Mouse (Mus musculus) kidney, embryonic 14.5 days (tissue): ENCODE measurements around the gene Defb21. TPM values are rescaled to one million over a fixed set of nuclear protein-coding genes. Genes with fewer than 3 reads are reported as not detected.
A peak's percentile ranks its signal among the peaks of the same experiment; 100 is the strongest.

Source experiments
- ATAC-seq: fragments of 200-750 bp; cut with Nextera tagmentation; 2 replicates; pipeline ENCODE4 v1.8.0; 2017; ENCODE audit warnings: moderate number of reproducible peaks, mild to moderate bottlenecking, moderate TSS enrichment, moderate library complexity; ENCODE audit not compliant: low FRiP score, low TSS enrichment
- H3K27ac ChIP-seq: fragments of 300-500 bp; sonication (generic); 2 replicates; pipeline ENCODE4 v1.5.1; 2014; ENCODE audit warnings: low read depth, mild to moderate bottlenecking, low read length, moderate library complexity, mixed read lengths
- H3K27me3 ChIP-seq: fragments of 300-500 bp; sonication (generic); 2 replicates; pipeline ENCODE4 v1.6.1; 2014; ENCODE audit warnings: mild to moderate bottlenecking, low read length; ENCODE audit not compliant: control insufficient read depth, insufficient read depth
- H3K36me3 ChIP-seq: fragments of 300-500 bp; sonication (generic); 2 replicates; pipeline ENCODE4 v1.6.1; 2014; ENCODE audit warnings: low read length, mixed read lengths; ENCODE audit not compliant: control insufficient read depth, insufficient read depth
- H3K4me1 ChIP-seq: fragments of 300-500 bp; sonication (generic); 2 replicates; pipeline ENCODE4 v1.6.1; 2014; ENCODE audit warnings: low read length, mixed read lengths; ENCODE audit not compliant: control insufficient read depth, insufficient read depth
- H3K4me2 ChIP-seq: fragments of 300-500 bp; sonication (generic); replicated peaks from 2 replicates; pipeline ENCODE4 v1.6.1; 2014; ENCODE audit warnings: low read depth, mild to moderate bottlenecking, low read length
- H3K4me3 ChIP-seq: fragments of 300-500 bp; sonication (generic); 2 replicates; pipeline ENCODE4 v1.5.1; 2014; ENCODE audit warnings: mild to moderate bottlenecking, low read length
- H3K9ac ChIP-seq: fragments of 300-500 bp; sonication (generic); 2 replicates; pipeline ENCODE4 v1.6.1; 2014; ENCODE audit warnings: low read depth, mild to moderate bottlenecking, low read length, moderate library complexity
- H3K9me3 ChIP-seq: fragments of 300-500 bp; sonication (generic); 2 replicates; pipeline ENCODE4 v1.6.1; 2016; ENCODE audit warnings: low read length; ENCODE audit not compliant: control insufficient read depth
- WGBS: fragments of 180-500 bp; shearing (Covaris S2); extraction: QIAGEN DNeasy Blood & Tissue Kit; methylation state at CpG from one replicate; pipeline ENCODE4 v1.1.7; 2014; 5-methylcytosine and 5-hydroxymethylcytosine counted together
- polyA plus RNA-seq: library from polyadenylated mRNA; unstranded; fragments of >200 nt; fragmentation: Nextera tagmentation; extraction: Ambion mirVana; gene quantifications from 2 replicates; pipeline ENCODE4 v1.2.1, GENCODE M21; 2014

Defb21 gene
- polyA plus RNA-seq, 1 experiment from 2014 or later: not detected

- 54% methylated on average over 6 of the region's 6 CpGs for WGBS
- Histone ChIP-seq H3K36me3 (no peaks in the 10 kb centered on the region), H3K4me1 (0 out of 2 replicates have a peak, but pooled peaks cover under 1% of the 10 kb centered on the region), H3K27me3 (no peaks in the 10 kb centered on the region), H3K9ac (no peak overlapping the region), H3K4me3 (no peak overlapping the region), H3K4me2 (no peak overlapping the region), H3K9me3 (no peaks in the 10 kb centered on the region), H3K27ac (no peak overlapping the region)
- no peak for ATAC-seq
Measured at GRCm38 (mm10) chr2:152616470-152616869, 43.9 kb downstream of the Defb21 start.

- H3K9ac ChIP-seq: no peak overlapping the region
- no peaks in the 10 kb centered on the region for H3K27me3 ChIP-seq
- H3K9me3 ChIP-seq: no peaks in the 10 kb centered on the region
- 61% methylated on average over 5 of the region's 5 CpGs for WGBS
- peaks cover 5% of the 10 kb centered on the region; the same call in 1 of the 2 replicates for H3K4me1 ChIP-seq
- no peak overlapping the region for H3K4me3 ChIP-seq
- no peak overlapping the region for H3K27ac ChIP-seq
- no peak for ATAC-seq
- H3K36me3 ChIP-seq: no peaks in the 10 kb centered on the region
- H3K4me2 ChIP-seq: no peak overlapping the region
Measured at GRCm38 (mm10) chr2:152617374-152617773, 44.8 kb downstream of the Defb21 start.

- Histone ChIP-seq H3K4me3 (no peak overlapping the region), H3K36me3 (no peaks in the 10 kb centered on the region), H3K4me1 (peaks cover 8% of the 10 kb centered on the region; the same call in 1 of the 2 replicates), H3K9me3 (0 out of 2 replicates have a peak, but pooled peaks cover 4% of the 10 kb centered on the region), H3K27ac (peak overlapping the region; percentile 82), H3K27me3 (no peaks in the 10 kb centered on the region), H3K4me2 (no peak overlapping the region; the same call in 1 of the 2 replicates), H3K9ac (no peak overlapping the region)
- 67% methylated on average over 9 of the region's 9 CpGs for WGBS
- no peak for ATAC-seq
Measured at GRCm38 (mm10) chr2:152620367-152621134, 48.0 kb downstream of the Defb21 start.

GRCm38 (mm10) chr2:152622151-152622550 lies 49.6 kb downstream of the Defb21 start:
- 20% methylated on average over 13 of the region's 13 CpGs for WGBS
- H3K4me3 ChIP-seq: no peak overlapping the region

GRCm38 (mm10) chr2:152622953-152623352 lies 50.4 kb downstream of the Defb21 start, which contains the start of gene Defb25:
Gene Defb25 (minus strand): TSS chr2:152623053.
- no peaks in the 10 kb centered on the region for H3K27me3 ChIP-seq
- H3K9me3 ChIP-seq: 0 out of 2 replicates have a peak, but pooled peaks cover 4% of the 10 kb centered on the region
- H3K4me2 ChIP-seq: 0 out of 2 replicates have a peak within 1 kb of the TSS, but pooled peaks have one; percentile 17
- H3K27ac ChIP-seq: peak within 1 kb of the TSS; percentile 82
- H3K4me1 ChIP-seq: peaks cover 15% of the 10 kb centered on the region; the same call in 1 of the 2 replicates
- 67% methylated on average over 7 of the region's 7 CpGs for WGBS
- ATAC-seq: no peak
- H3K4me3 ChIP-seq: no peak within 1 kb of the TSS
- H3K9ac ChIP-seq: no peak within 1 kb of the TSS; the same call in 1 of the 2 replicates
- no peaks in the 10 kb centered on the region for H3K36me3 ChIP-seq

More at GRCm38 (mm10) chr2:152622151-152622550, 49.6 kb downstream of the Defb21 start:
- H3K36me3 ChIP-seq: no peaks in the 10 kb centered on the region
- 0 out of 2 replicates have a peak, but pooled peaks cover 4% of the 10 kb centered on the region for H3K9me3 ChIP-seq
- peak overlapping the region; percentile 82; the same call in 1 of the 2 replicates for H3K27ac ChIP-seq
- peak; percentile 71 for ATAC-seq
- H3K4me1 ChIP-seq: peaks cover 12% of the 10 kb centered on the region; the same call in 1 of the 2 replicates
- H3K27me3 ChIP-seq: no peaks in the 10 kb centered on the region
- H3K4me2 ChIP-seq: no peak overlapping the region
- H3K9ac ChIP-seq: no peak overlapping the region

Other genes with a start within 250 kb of the Defb21 start
- gene Rbck1, start 240.1 kb upstream of the Defb21 start, polyA plus RNA-seq: 59.1 and 87.1 TPM in 2 replicates
- 0.57 and 0.61 TPM in 2 replicates for gene Trib3, start 228.7 kb upstream of the Defb21 start, polyA plus RNA-seq
- 1.7 and 2.4 TPM in 2 replicates for gene Nrsn2, start 196.1 kb upstream of the Defb21 start, polyA plus RNA-seq
- gene Sox12, start 174.7 kb upstream of the Defb21 start, polyA plus RNA-seq: 22.3 and 25.3 TPM in 2 replicates
- gene Zcchc3, start 157.7 kb upstream of the Defb21 start, polyA plus RNA-seq: 51.1 and 62.2 TPM in 2 replicates
- gene 6820408C15Rik, start 157.2 kb upstream of the Defb21 start, polyA plus RNA-seq: 0.37 TPM in 2 replicates
- not detected in 2 replicates for gene Defb23, start 108.1 kb upstream of the Defb21 start, polyA plus RNA-seq
- gene Defb20, start 95.7 kb upstream of the Defb21 start, polyA plus RNA-seq: not detected in 2 replicates
- gene Defb22, start 82.6 kb upstream of the Defb21 start, polyA plus RNA-seq: not detected in 2 replicates
- not detected in 2 replicates for gene Defb26, start 61.1 kb upstream of the Defb21 start, polyA plus RNA-seq
- 0.80 TPM in 1 of 2 replicates, not detected in the other for gene Defb28, start 54.5 kb upstream of the Defb21 start, polyA plus RNA-seq
- 0.66 TPM in 1 of 2 replicates, not detected in the other for gene Defb29, start 32.6 kb upstream of the Defb21 start, polyA plus RNA-seq
- not detected in 2 replicates for gene Gm17416, start 3.4 kb upstream of the Defb21 start, polyA plus RNA-seq
- not detected in 2 replicates for gene Defb19, start 7.6 kb downstream of the Defb21 start, polyA plus RNA-seq
- not detected in 2 replicates for gene Defb45, start 26.7 kb downstream of the Defb21 start, polyA plus RNA-seq
- 1.1 TPM in 2 replicates for gene Defb36, start 31.6 kb downstream of the Defb21 start, polyA plus RNA-seq
- gene Defb25, start 50.3 kb downstream of the Defb21 start, polyA plus RNA-seq: 28.2 and 37.2 TPM in 2 replicates
- gene Rem1, start 54.2 kb downstream of the Defb21 start, polyA plus RNA-seq: 46.9 and 61.8 TPM in 2 replicates
- gene H13, start 96.7 kb downstream of the Defb21 start, polyA plus RNA-seq: 127 and 147 TPM in 2 replicates
- gene Mcts2, start 114.3 kb downstream of the Defb21 start, polyA plus RNA-seq: 35.4 and 40.8 TPM in 2 replicates
- gene Id1, start 163.5 kb downstream of the Defb21 start, polyA plus RNA-seq: 129 and 178 TPM in 2 replicates
- gene Cox4i2, start 181.4 kb downstream of the Defb21 start, polyA plus RNA-seq: 12.1 and 18.8 TPM in 2 replicates